Mouse (Mus musculus) pancreas, adult 10 weeks (tissue): ENCODE data around the gene Wbp1l. TPM values are rescaled to one million over a fixed set of nuclear protein-coding genes. Genes with fewer than 3 reads are reported as not detected.

Source experiments
- polyA plus RNA-seq: library from polyadenylated mRNA; stranded (reverse); fragments of 350-450 nt; fragmentation: Illumina TruSeq; extraction: RNeasy Lipid Tissue Mini Kit (QIAGEN cat#74804); gene quantifications from one replicate; pipeline ENCODE4 v1.2.3, GENCODE M21; 2015; ENCODE audit warnings: low read depth, low replicate concordance; ENCODE audit not compliant: insufficient read depth

Gene Wbp1l
- 14.9 TPM for polyA plus RNA-seq

GRCm38 (mm10) chr19:46598720-46599252, at the start of gene Wbp1l:
TSS of gene Wbp1l (plus strand) at chr19:46599084.

GRCm38 (mm10) chr19:46572951-46573937, 25.6 kb upstream of the Wbp1l start, which contains the start of the genes Arl3 and Sfxn2:
TSS of gene Arl3 (minus strand) at chr19:46573198.
TSS of gene Sfxn2 (plus strand) at chr19:46573365.

GRCm38 (mm10) chr19:46672766-46673418, 74.0 kb downstream of the Wbp1l start, which contains the start of gene Cyp17a1:
TSS of gene Cyp17a1 (minus strand) at chr19:46673172.

GRCm38 (mm10) chr19:46689460-46690372, 90.8 kb downstream of the Wbp1l start, which contains the start of gene Borcs7:
TSS of gene Borcs7 (plus strand) at chr19:46689906.

Other genes starting within 250 kb of the Wbp1l start
- 1.2 TPM for gene 2310034G01Rik, start 248.8 kb upstream of the Wbp1l start, polyA plus RNA-seq
- 20.4 TPM for gene Actr1a, start 203.3 kb upstream of the Wbp1l start, polyA plus RNA-seq
- gene Sufu, start 202.2 kb upstream of the Wbp1l start, polyA plus RNA-seq: 1.9 TPM
- 6.7 TPM for gene Trim8, start 97.4 kb upstream of the Wbp1l start, polyA plus RNA-seq
- gene Arl3, start 25.9 kb upstream of the Wbp1l start, polyA plus RNA-seq: 38.3 TPM
- gene Sfxn2, start 25.7 kb upstream of the Wbp1l start, polyA plus RNA-seq: 14.6 TPM
- not detected for gene Cyp17a1, start 74.1 kb downstream of the Wbp1l start, polyA plus RNA-seq
- gene Borcs7, start 90.8 kb downstream of the Wbp1l start, polyA plus RNA-seq: 3.5 TPM
- 7.7 TPM for gene As3mt, start 108.4 kb downstream of the Wbp1l start, polyA plus RNA-seq
- 2.8 TPM for gene Cnnm2, start 162.5 kb downstream of the Wbp1l start, polyA plus RNA-seq